Mouse (Mus musculus): Measurements from ENCODE around the gene Bcl2l13. TPM values are rescaled to one million over a fixed set of nuclear protein-coding genes. Genes with fewer than 3 reads are reported as not detected.

Bcl2l13 gene
- polyA plus RNA-seq, 1 experiment: 27.7 TPM

GRCm38 (mm10) chr6:120929421-120929820, 93.4 kb downstream of the Bcl2l13 start:
- no peak for DNase-seq (ENCODE audit: low read depth)

GRCm38 (mm10) chr6:120930450-120931306, 94.7 kb downstream of the Bcl2l13 start:
- DNase-seq (ENCODE audit: low read depth): no peak

- DNase-seq (ENCODE audit: low read depth): no peak
Measured at GRCm38 (mm10) chr6:120932597-120932996, 96.6 kb downstream of the Bcl2l13 start.

GRCm38 (mm10) chr6:120933670-120934069, 97.7 kb downstream of the Bcl2l13 start:
- no peak for DNase-seq (ENCODE audit: low read depth)

- DNase-seq (ENCODE audit: low read depth): no peak
Measured at GRCm38 (mm10) chr6:120934176-120934575, 98.2 kb downstream of the Bcl2l13 start.

- no peak for DNase-seq (ENCODE audit: low read depth)
Measured at GRCm38 (mm10) chr6:120937104-120937617, 101.1 kb downstream of the Bcl2l13 start.

- no peak for DNase-seq (ENCODE audit: low read depth)
Measured at GRCm38 (mm10) chr6:120937999-120938608, 102.1 kb downstream of the Bcl2l13 start.

GRCm38 (mm10) chr6:120938763-120939450, 102.9 kb downstream of the Bcl2l13 start:
- DNase-seq (ENCODE audit: low read depth): no peak

GRCm38 (mm10) chr6:120939783-120940182, 103.8 kb downstream of the Bcl2l13 start:
- DNase-seq (ENCODE audit: low read depth): no peak

GRCm38 (mm10) chr6:120940446-120941083, 104.6 kb downstream of the Bcl2l13 start:
- DNase-seq (ENCODE audit: low read depth): no peak

- no peak for DNase-seq (ENCODE audit: low read depth)
Measured at GRCm38 (mm10) chr6:120941084-120941481, 105.1 kb downstream of the Bcl2l13 start.

GRCm38 (mm10) chr6:120941575-120941974, 105.6 kb downstream of the Bcl2l13 start:
- DNase-seq (ENCODE audit: low read depth): no peak

Other genes starting within 250 kb of the Bcl2l13 start
- gene Cecr2, start 169.8 kb upstream of the Bcl2l13 start, polyA plus RNA-seq (2012; rRNA removed): 4.2 and 5.0 TPM in 2 replicates
- 0.41 and 0.63 TPM in 2 replicates for gene Slc25a18, start 62.6 kb upstream of the Bcl2l13 start, polyA plus RNA-seq (2012; rRNA removed)
- gene Atp6v1e1, start 13.4 kb upstream of the Bcl2l13 start, polyA plus RNA-seq (2012; rRNA removed): 184 and 241 TPM in 2 replicates
- 7.9 and 9.6 TPM in 2 replicates for gene Bid, start 80.6 kb downstream of the Bcl2l13 start, polyA plus RNA-seq (2012; rRNA removed)

Data from gonadal fat pad, adult 2 months (tissue).